Mouse (Mus musculus) embryonic fibroblast, embryonic 13.5 days (primary cell): ENCODE measurements around the gene Acot6.

ENCODE experiments used
- CTCF ChIP-seq: IDR thresholded peaks from 2 replicates; pipeline ENCODE4 v1.5.1; 2011; ENCODE audit warnings: mild to moderate bottlenecking, control low read depth, low read length, moderate library complexity, borderline replicate concordance; ENCODE audit not compliant: insufficient read depth
- POLR2A ChIP-seq: IDR thresholded peaks from 2 replicates; pipeline ENCODE4 v1.6.1; 2011; ENCODE audit warnings: low read depth, mild to moderate bottlenecking, control low read depth, low read length, moderate library complexity

DNA sequence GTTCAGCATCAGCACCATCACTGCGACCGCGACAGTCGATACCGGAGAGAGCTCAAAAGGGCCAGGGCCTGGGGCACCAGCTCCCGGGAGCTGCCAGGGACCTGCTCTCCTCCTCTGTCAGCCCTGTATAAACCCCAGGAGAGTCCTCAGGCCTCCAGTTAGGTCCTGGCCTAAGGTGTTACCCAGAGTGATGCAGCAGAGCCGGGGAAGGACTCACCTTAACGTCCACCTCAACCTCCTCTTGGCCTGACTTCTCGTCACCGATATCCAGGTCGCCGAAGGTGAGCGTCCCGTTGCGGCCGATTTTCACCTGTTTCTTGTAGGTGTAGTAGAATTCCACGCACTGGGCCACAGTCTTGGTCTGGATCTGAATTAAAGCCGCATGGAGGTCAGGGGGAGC, 55.8 kb downstream of the Acot6 start:
- TF ChIP-seq CTCF (no peak), POLR2A (no peak)
